Mouse (Mus musculus) stomach, postnatal 0 days (tissue): ENCODE data around the gene Gm884. TPM values are rescaled to one million over a fixed set of nuclear protein-coding genes. Genes with fewer than 3 reads are reported as not detected.
"Not testable (repeated sequence)": the region's sequence is repeated elsewhere in the genome, so short reads cannot be mapped to it uniquely, and the experiment has no call there.

Source experiments
- ATAC-seq: fragments of 200-750 bp; cut with Nextera tagmentation; 2 replicates; pipeline ENCODE4 v1.8.0; 2017; ENCODE audit not compliant: low FRiP score, low TSS enrichment
- DNase-seq: peaks from one replicate; pipeline ENCODE4 v3.0.0-alpha.2; 2016; ENCODE audit warnings: low spot score
- H3K27ac ChIP-seq: fragments of 300-500 bp; sonication (generic); replicated peaks from 2 replicates; pipeline ENCODE4 v1.5.1; 2014; ENCODE audit warnings: mild to moderate bottlenecking, control low read depth
- H3K27me3 ChIP-seq: fragments of 300-500 bp; sonication (generic); 2 replicates; pipeline ENCODE4 v1.6.1; 2014; ENCODE audit warnings: low read length; ENCODE audit not compliant: control insufficient read depth, insufficient read depth
- H3K36me3 ChIP-seq: fragments of 300-500 bp; sonication (generic); 2 replicates; pipeline ENCODE4 v1.6.1; 2014; ENCODE audit warnings: low read length, mixed read lengths; ENCODE audit not compliant: control insufficient read depth, insufficient read depth
- H3K4me1 ChIP-seq: fragments of 300-500 bp; sonication (generic); replicated peaks from 2 replicates; pipeline ENCODE4 v1.6.1; 2014; ENCODE audit warnings: antibody characterized with exemption; ENCODE audit not compliant: control insufficient read depth, insufficient read depth
- H3K4me2 ChIP-seq: fragments of 300-500 bp; sonication (generic); replicated peaks from 2 replicates; pipeline ENCODE4 v1.6.1; 2014; ENCODE audit warnings: low read depth, mild to moderate bottlenecking, control low read depth, moderate library complexity
- H3K4me3 ChIP-seq: fragments of 300-500 bp; sonication (generic); 2 replicates; pipeline ENCODE4 v1.5.1; 2014; ENCODE audit warnings: low read depth, low read length, control low read depth
- H3K9ac ChIP-seq: fragments of 300-500 bp; sonication (generic); 2 replicates; pipeline ENCODE4 v1.6.1; 2014; ENCODE audit warnings: mild to moderate bottlenecking, low read length, control low read depth, mixed read lengths
- H3K9me3 ChIP-seq: fragments of 300-500 bp; sonication (generic); 2 replicates; pipeline ENCODE4 v1.6.1; 2016; ENCODE audit warnings: low read length; ENCODE audit not compliant: control insufficient read depth
- CTCF ChIP-seq: IDR thresholded peaks from 2 replicates; pipeline ENCODE4 v1.5.1; 2016; ENCODE audit warnings: antibody characterized with exemption, low read depth, mild to moderate bottlenecking, moderate library complexity
- EP300 ChIP-seq: optimal IDR thresholded peaks from 2 replicates; pipeline ENCODE3; 2016; ENCODE audit warnings: antibody characterized with exemption
- WGBS: fragments of 180-500 bp; shearing (Covaris S2); extraction: QIAGEN DNeasy Blood & Tissue Kit; methylation state at CpG from one replicate; pipeline ENCODE4 v1.1.7; 2014; 5-methylcytosine and 5-hydroxymethylcytosine counted together
- polyA plus RNA-seq: library from polyadenylated mRNA; unstranded; fragments of >200 nt; fragmentation: Nextera tagmentation; extraction: Ambion mirVana; gene quantifications from 2 replicates; pipeline ENCODE4 v1.2.1, GENCODE M21; 2015

Gene Gm884
- polyA plus RNA-seq, 1 experiment from 2014 or later, result not detected

- Histone ChIP-seq H3K4me2 (no peak overlapping the region), H3K4me3 (no peak overlapping the region), H3K9ac (no peak overlapping the region), H3K9me3 (no peaks in the 10 kb centered on the region), H3K27ac (no peak overlapping the region), H3K4me1 (no peaks in the 10 kb centered on the region), H3K27me3 (no peaks in the 10 kb centered on the region), H3K36me3 (no peaks in the 10 kb centered on the region)
- DNase-seq (no peak), ATAC-seq (no peak)
- no peak for TF ChIP-seq EP300
- TF ChIP-seq CTCF, result no peak
- 93% methylated on average over 2 of the region's 2 CpGs for WGBS
Measured at GRCm38 (mm10) chr11:103610772-103611171, 10.2 kb downstream of the Gm884 start.

- TF ChIP-seq CTCF (no peak), EP300 (no peak)
- WGBS, result 56% methylated on average over 5 of the region's 5 CpGs
- Histone ChIP-seq H3K9ac (no peak overlapping the region), H3K4me1 (no peaks in the 10 kb centered on the region), H3K4me2 (no peak overlapping the region), H3K4me3 (no peak overlapping the region), H3K9me3 (no peaks in the 10 kb centered on the region), H3K27ac (no peak overlapping the region), H3K36me3 (no peaks in the 10 kb centered on the region), H3K27me3 (no peaks in the 10 kb centered on the region)
- no peak for ATAC-seq
- no peak for DNase-seq
Measured at GRCm38 (mm10) chr11:103606611-103607010, 14.3 kb downstream of the Gm884 start.

GRCm38 (mm10) chr11:103578339-103578738 is 42.6 kb downstream of the Gm884 start:
- no peak overlapping the region for H3K4me2 ChIP-seq
- H3K9me3 ChIP-seq, result no peaks in the 10 kb centered on the region
- no peaks in the 10 kb centered on the region for H3K36me3 ChIP-seq
- no peaks in the 10 kb centered on the region for H3K4me1 ChIP-seq
- H3K27me3 ChIP-seq, result no peaks in the 10 kb centered on the region
- H3K4me3 ChIP-seq, result no peak overlapping the region
- no peak for ATAC-seq
- H3K27ac ChIP-seq, result no peak overlapping the region
- DNase-seq, result no peak
- no peak overlapping the region for H3K9ac ChIP-seq
- TF ChIP-seq EP300, result no peak
- TF ChIP-seq CTCF, result no peak
- 86% methylated on average over 11 of the region's 11 CpGs for WGBS

- 65% methylated on average over 2 of the region's 2 CpGs for WGBS
Measured at GRCm38 (mm10) chr11:103556021-103556420, 64.9 kb downstream of the Gm884 start.

GRCm38 (mm10) chr11:103534973-103535372 is 86.0 kb downstream of the Gm884 start:
- not testable (repeated sequence) for H3K27ac ChIP-seq, H3K4me1 ChIP-seq, H3K27me3 ChIP-seq, ATAC-seq, DNase-seq, H3K4me2 ChIP-seq, H3K9me3 ChIP-seq, H3K4me3 ChIP-seq, H3K9ac ChIP-seq, H3K36me3 ChIP-seq
- 31% methylated on average over 1 of the region's 1 CpGs for whole genome bisulfite sequencing

More at GRCm38 (mm10) chr11:103556021-103556420, 64.9 kb downstream of the Gm884 start:
- H3K4me1 ChIP-seq, result no peaks in the 10 kb centered on the region
- H3K4me2 ChIP-seq, result no peak overlapping the region
- H3K9ac ChIP-seq, result no peak overlapping the region
- TF ChIP-seq EP300 (no peak), CTCF (peak; percentile 59)
- ATAC-seq, result no peak
- H3K27me3 ChIP-seq, result no peaks in the 10 kb centered on the region
- H3K36me3 ChIP-seq, result no peaks in the 10 kb centered on the region
- DNase-seq, result no peak
- H3K9me3 ChIP-seq, result no peaks in the 10 kb centered on the region
- no peak overlapping the region for H3K27ac ChIP-seq
- H3K4me3 ChIP-seq, result no peak overlapping the region

GRCm38 (mm10) chr11:103512111-103512510 is 108.8 kb downstream of the Gm884 start:
- Histone ChIP-seq H3K27ac (no peak overlapping the region), H3K36me3 (no peaks in the 10 kb centered on the region), H3K4me2 (no peak overlapping the region), H3K4me3 (no peak overlapping the region), H3K27me3 (no peaks in the 10 kb centered on the region), H3K9me3 (no peaks in the 10 kb centered on the region), H3K4me1 (no peaks in the 10 kb centered on the region), H3K9ac (no peak overlapping the region)
- ATAC-seq (no peak), DNase-seq (no peak)
- TF ChIP-seq CTCF (no peak), EP300 (no peak)
- WGBS, result 70% methylated on average over 2 of the region's 2 CpGs
